Mouse (Mus musculus) ES-E14 (cell line): ENCODE results near the gene Ptprg.

ENCODE experiments used
- CHD2 ChIP-seq: IDR thresholded peaks from 2 replicates; pipeline ENCODE4 v1.6.1; 2014; ENCODE audit warnings: mild to moderate bottlenecking, low read depth, low read length, inconsistent platforms
- MAFK ChIP-seq: IDR thresholded peaks from 2 replicates; pipeline ENCODE4 v1.6.1; 2014; ENCODE audit warnings: mild to moderate bottlenecking, low read depth, low read length, inconsistent platforms; ENCODE audit not compliant: insufficient read depth

- no peak for TF ChIP-seq MAFK
- no peak for TF ChIP-seq CHD2
Observed at GRCm38 (mm10) chr14:12119260-12119659, 565.9 kb downstream of the Ptprg start.
